Mouse (Mus musculus): ENCODE results near the gene Gm45837. TPM values are rescaled to one million over a fixed set of nuclear protein-coding genes. Genes with fewer than 3 reads are reported as not detected.
A peak's percentile ranks its signal among the peaks of the same experiment; 100 is the strongest.

Gm45837 gene
- total and polyA plus RNA-seq, 2 experiments from 2014 or later, result not detected

GRCm38 (mm10) chr7:101490952-101491351 is 80.3 kb downstream of the Gm45837 start:
- H3K27me3 ChIP-seq (ENCODE audit: insufficient read depth, low read length), result no peaks in the 10 kb centered on the region
- no peak overlapping the region for H3K27ac ChIP-seq (ENCODE audit: low read depth, low read length)
- H3K4me3 ChIP-seq (ENCODE audit: low read depth, low read length), result no peak overlapping the region
- no peak overlapping the region for H3K9ac ChIP-seq
- ATAC-seq (no peak), DNase-seq (no peak)
- WGBS, result 42% methylated on average over 4 of the region's 4 CpGs
- no peaks in the 10 kb centered on the region for H3K9me3 ChIP-seq (ENCODE audit: low read length)
- TF ChIP-seq CTCF (IDR thresholded peaks at IDR 0.05; ENCODE audit: low read depth), result no peak
- H3K36me3 ChIP-seq (ENCODE audit: insufficient read depth), result no peaks in the 10 kb centered on the region
- H3K4me1 ChIP-seq (ENCODE audit: insufficient read depth), result no peaks in the 10 kb centered on the region
- H3K4me2 ChIP-seq (ENCODE audit: low read depth), result no peak overlapping the region

GRCm38 (mm10) chr7:101498385-101498784 is 87.7 kb downstream of the Gm45837 start:
- no peak overlapping the region for H3K27ac ChIP-seq (ENCODE audit: low read depth, low read length)
- H3K4me3 ChIP-seq (ENCODE audit: low read depth, low read length), result no peak overlapping the region
- no peak overlapping the region for H3K4me2 ChIP-seq (ENCODE audit: low read depth)
- H3K27me3 ChIP-seq (ENCODE audit: insufficient read depth, low read length), result no peaks in the 10 kb centered on the region
- peaks cover 7% of the 10 kb centered on the region for H3K36me3 ChIP-seq (ENCODE audit: insufficient read depth)
- 86% methylated on average over 3 of the region's 3 CpGs for WGBS
- no peaks in the 10 kb centered on the region for H3K4me1 ChIP-seq (ENCODE audit: insufficient read depth)
- DNase-seq (no peak), ATAC-seq (no peak)
- H3K9ac ChIP-seq, result no peak overlapping the region
- no peaks in the 10 kb centered on the region for H3K9me3 ChIP-seq (ENCODE audit: low read length)
- TF ChIP-seq CTCF (IDR thresholded peaks at IDR 0.05; ENCODE audit: low read depth), result no peak

DNA sequence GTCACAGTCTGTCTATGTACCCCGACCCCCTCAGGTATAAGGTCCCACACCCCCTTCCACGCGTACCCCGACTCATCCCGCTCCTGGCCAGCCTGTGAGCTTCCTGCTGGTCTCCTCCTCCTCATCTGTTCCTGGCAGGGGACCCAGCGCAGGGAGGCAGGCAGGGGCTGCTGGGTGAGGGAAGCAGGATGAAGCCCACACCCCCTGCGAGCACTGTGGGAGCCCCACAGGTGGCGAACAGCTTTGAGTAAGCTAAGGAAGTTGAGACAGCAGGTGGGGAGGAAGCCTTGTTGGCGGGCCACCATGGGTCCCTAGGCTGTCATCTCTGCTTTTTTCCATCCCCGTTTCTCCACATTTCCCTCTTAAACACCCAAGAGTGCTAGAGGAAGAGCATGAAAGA is 88.6 kb downstream of the Gm45837 start:
- whole genome bisulfite sequencing, result 46% methylated on average over 10 of the region's 10 CpGs
- no peak overlapping the region for H3K4me2 ChIP-seq (ENCODE audit: low read depth)
- no peak overlapping the region for H3K27ac ChIP-seq (ENCODE audit: low read depth, low read length)
- TF ChIP-seq CTCF (IDR thresholded peaks at IDR 0.05; ENCODE audit: low read depth), result no peak
- H3K9ac ChIP-seq, result no peak overlapping the region
- H3K4me3 ChIP-seq (ENCODE audit: low read depth, low read length), result no peak overlapping the region
- ATAC-seq (peak; percentile 19; the same call in 1 of the 2 replicates), DNase-seq (no peak)
- no peaks in the 10 kb centered on the region for H3K9me3 ChIP-seq (ENCODE audit: low read length)
- H3K4me1 ChIP-seq (ENCODE audit: insufficient read depth), result no peaks in the 10 kb centered on the region
- peaks cover 8% of the 10 kb centered on the region for H3K36me3 ChIP-seq (ENCODE audit: insufficient read depth)
- H3K27me3 ChIP-seq (ENCODE audit: insufficient read depth, low read length), result no peaks in the 10 kb centered on the region

DNA sequence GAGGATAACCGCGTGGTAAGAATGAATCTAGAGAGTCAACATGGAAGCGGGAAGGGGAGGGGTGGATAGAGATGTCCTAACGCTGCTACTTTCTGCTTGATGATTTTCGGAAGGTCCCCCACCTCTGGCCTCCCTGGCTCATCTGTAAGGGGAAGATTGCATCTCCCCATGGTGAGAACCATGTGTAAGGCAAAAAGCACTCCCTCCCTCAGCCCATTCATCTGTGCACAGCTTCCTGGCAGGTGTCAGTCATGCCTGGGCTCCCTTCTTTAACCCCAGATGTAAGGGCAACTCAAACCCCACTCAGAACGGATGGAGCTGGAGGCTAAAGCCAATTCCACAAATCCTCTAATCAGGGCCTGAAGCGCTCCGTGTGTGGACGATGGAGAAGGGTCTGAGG is 89.0 kb downstream of the Gm45837 start:
- no peak overlapping the region for H3K9ac ChIP-seq
- TF ChIP-seq CTCF (IDR thresholded peaks at IDR 0.05; ENCODE audit: low read depth), result no peak
- peaks cover 10% of the 10 kb centered on the region for H3K36me3 ChIP-seq (ENCODE audit: insufficient read depth)
- ATAC-seq (no peak), DNase-seq (no peak)
- H3K4me3 ChIP-seq (ENCODE audit: low read depth, low read length), result no peak overlapping the region
- no peak overlapping the region for H3K4me2 ChIP-seq (ENCODE audit: low read depth)
- 79% methylated on average over 9 of the region's 9 CpGs for WGBS
- H3K27me3 ChIP-seq (ENCODE audit: insufficient read depth, low read length), result no peaks in the 10 kb centered on the region
- no peak overlapping the region for H3K27ac ChIP-seq (ENCODE audit: low read depth, low read length)
- no peaks in the 10 kb centered on the region for H3K4me1 ChIP-seq (ENCODE audit: insufficient read depth)
- H3K9me3 ChIP-seq (ENCODE audit: low read length), result no peaks in the 10 kb centered on the region

DNA sequence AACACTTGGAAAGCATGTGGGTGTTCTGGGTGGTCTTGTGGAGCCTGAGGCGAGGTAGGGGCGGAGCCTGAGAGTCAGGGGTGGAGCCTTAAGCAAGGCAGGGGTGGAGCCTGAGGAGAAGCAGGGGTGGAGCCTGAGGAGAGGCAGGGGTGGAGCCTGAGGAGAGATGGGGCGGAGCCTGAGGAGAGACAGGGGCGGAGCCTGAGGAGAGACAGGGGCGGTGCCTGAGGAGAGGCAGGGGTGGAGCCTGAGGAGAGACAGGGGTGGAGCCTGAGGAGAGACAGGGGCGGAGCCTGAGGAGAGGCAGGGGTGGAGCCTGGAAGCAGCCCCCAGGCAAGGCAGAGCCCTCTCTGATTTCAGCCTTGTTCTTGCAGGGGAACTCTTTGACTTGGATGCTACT is 90.5 kb downstream of the Gm45837 start:
- ATAC-seq, result no peak
- H3K4me2 ChIP-seq (ENCODE audit: low read depth), result no peak overlapping the region

GRCm38 (mm10) chr7:101501675-101502074 is 91.0 kb downstream of the Gm45837 start:
- Histone ChIP-seq H3K9ac (no peak overlapping the region), H3K27me3 (ENCODE audit: insufficient read depth, low read length) (no peaks in the 10 kb centered on the region), H3K4me3 (ENCODE audit: low read depth, low read length) (no peak overlapping the region), H3K27ac (ENCODE audit: low read depth, low read length) (no peak overlapping the region), H3K36me3 (ENCODE audit: insufficient read depth) (peaks cover 26% of the 10 kb centered on the region), H3K9me3 (ENCODE audit: low read length) (no peaks in the 10 kb centered on the region), H3K4me1 (ENCODE audit: insufficient read depth) (no peaks in the 10 kb centered on the region), H3K4me2 (ENCODE audit: low read depth) (no peak overlapping the region)
- ATAC-seq, result no peak
- TF ChIP-seq CTCF (IDR thresholded peaks at IDR 0.05; ENCODE audit: low read depth), result peak; percentile 40
- DNase-seq, result no peak
- WGBS, result 79% methylated on average over 6 of the region's 6 CpGs

More for the DNA sequence above, 90.5 kb downstream of the Gm45837 start:
- no peak overlapping the region for H3K4me3 ChIP-seq (ENCODE audit: low read depth, low read length)
- H3K27me3 ChIP-seq (ENCODE audit: insufficient read depth, low read length), result no peaks in the 10 kb centered on the region
- H3K9me3 ChIP-seq (ENCODE audit: low read length), result no peaks in the 10 kb centered on the region
- no peak for TF ChIP-seq CTCF (IDR thresholded peaks at IDR 0.05; ENCODE audit: low read depth)
- DNase-seq, result no peak
- H3K9ac ChIP-seq, result no peak overlapping the region
- H3K36me3 ChIP-seq (ENCODE audit: insufficient read depth), result peaks cover 25% of the 10 kb centered on the region
- WGBS, result 85% methylated on average over 6 of the region's 6 CpGs
- no peaks in the 10 kb centered on the region for H3K4me1 ChIP-seq (ENCODE audit: insufficient read depth)
- no peak overlapping the region for H3K27ac ChIP-seq (ENCODE audit: low read depth, low read length)

DNA sequence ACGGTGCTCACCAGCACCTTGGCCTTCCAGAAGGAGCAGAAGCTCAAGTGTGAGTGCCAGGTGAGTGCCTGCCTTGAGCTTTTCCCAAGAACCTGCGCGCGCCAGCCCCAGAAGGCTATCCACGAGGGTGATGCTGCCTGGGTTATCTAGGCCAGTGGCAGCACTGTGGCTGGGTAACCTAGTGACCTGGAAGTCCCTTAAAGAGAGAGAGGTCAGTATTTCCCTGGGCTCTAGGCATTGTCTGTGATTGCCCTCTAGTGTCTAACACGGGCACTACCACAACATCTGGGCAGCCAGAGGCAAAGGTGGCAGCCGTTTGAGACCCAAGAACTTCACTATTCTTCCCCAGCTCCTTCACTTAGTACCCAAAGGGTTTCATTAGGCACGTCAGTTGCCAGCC is 92.7 kb downstream of the Gm45837 start:
- ATAC-seq (no peak; the same call in 1 of the 2 replicates), DNase-seq (peak; percentile 60)
- H3K4me3 ChIP-seq (ENCODE audit: low read depth, low read length), result no peak overlapping the region
- H3K36me3 ChIP-seq (ENCODE audit: insufficient read depth), result peaks cover 34% of the 10 kb centered on the region
- no peaks in the 10 kb centered on the region for H3K9me3 ChIP-seq (ENCODE audit: low read length)
- peak; percentile 84 for TF ChIP-seq CTCF (IDR thresholded peaks at IDR 0.05; ENCODE audit: low read depth)
- no peaks in the 10 kb centered on the region for H3K27me3 ChIP-seq (ENCODE audit: insufficient read depth, low read length)
- H3K9ac ChIP-seq, result no peak overlapping the region
- H3K4me1 ChIP-seq (ENCODE audit: insufficient read depth), result no peaks in the 10 kb centered on the region
- no peak overlapping the region for H3K27ac ChIP-seq (ENCODE audit: low read depth, low read length)
- no peak overlapping the region for H3K4me2 ChIP-seq (ENCODE audit: low read depth)
- 30% methylated on average over 8 of the region's 8 CpGs for WGBS

- DNase-seq (no peak), ATAC-seq (no peak)
- H3K4me2 ChIP-seq (ENCODE audit: low read depth), result no peak overlapping the region
- no peaks in the 10 kb centered on the region for H3K4me1 ChIP-seq (ENCODE audit: insufficient read depth)
- no peaks in the 10 kb centered on the region for H3K27me3 ChIP-seq (ENCODE audit: insufficient read depth, low read length)
- TF ChIP-seq CTCF (IDR thresholded peaks at IDR 0.05; ENCODE audit: low read depth), result no peak
- H3K9me3 ChIP-seq (ENCODE audit: low read length), result no peaks in the 10 kb centered on the region
- no peak overlapping the region for H3K4me3 ChIP-seq (ENCODE audit: low read depth, low read length)
- H3K36me3 ChIP-seq (ENCODE audit: insufficient read depth), result peaks cover 38% of the 10 kb centered on the region
- WGBS, result 50% methylated on average over 7 of the region's 7 CpGs
- no peak overlapping the region for H3K27ac ChIP-seq (ENCODE audit: low read depth, low read length)
- H3K9ac ChIP-seq, result no peak overlapping the region
These were observed 93.1 kb downstream of the Gm45837 start for GRCm38 (mm10) chr7:101503803-101504202.

All from forebrain, postnatal 0 days (tissue).